Mouse (Mus musculus): ENCODE results near the gene Hmg20b. TPM values are rescaled to one million over a fixed set of nuclear protein-coding genes. Genes with fewer than 3 reads are reported as not detected.
A peak's percentile ranks its signal among the peaks of the same experiment; 100 is the strongest.

Hmg20b gene
- polyA plus RNA-seq, 1 experiment from 2014 or later = 46.5 TPM

DNA sequence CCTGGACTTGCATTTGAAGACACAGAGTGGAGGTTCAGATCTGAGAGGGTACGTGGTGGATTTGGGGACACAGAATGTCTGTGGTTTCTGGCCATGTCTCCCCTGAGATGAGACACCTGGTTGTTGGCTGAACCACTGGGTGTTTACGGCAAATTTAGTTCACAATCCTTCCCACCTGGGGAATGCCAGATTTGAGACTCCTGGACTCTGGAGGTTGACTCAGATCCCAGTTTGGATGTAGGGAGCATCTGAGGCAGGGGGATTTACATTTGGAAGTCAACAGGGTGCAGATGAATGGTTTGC, 27.0 kb upstream of the Hmg20b start:
- H3K9ac ChIP-seq = peak overlapping the region; percentile 86
- H3K4me1 ChIP-seq (replicated peaks) = peaks cover 38% of the 10 kb centered on the region
- H3K27ac ChIP-seq (replicated peaks) = no peak overlapping the region; the same call in 1 of the 2 replicates
- no peak for ATAC-seq (ENCODE audit: low read depth)
- no peaks in the 10 kb centered on the region for H3K9me3 ChIP-seq
- H3K4me2 ChIP-seq = peak overlapping the region; percentile 86
- H3K27me3 ChIP-seq = no peaks in the 10 kb centered on the region
- H3K36me3 ChIP-seq = peaks cover 28% of the 10 kb centered on the region
- 61% methylated on average over 2 of the region's 2 CpGs for WGBS
- H3K4me3 ChIP-seq = peak overlapping the region; percentile 71

DNA sequence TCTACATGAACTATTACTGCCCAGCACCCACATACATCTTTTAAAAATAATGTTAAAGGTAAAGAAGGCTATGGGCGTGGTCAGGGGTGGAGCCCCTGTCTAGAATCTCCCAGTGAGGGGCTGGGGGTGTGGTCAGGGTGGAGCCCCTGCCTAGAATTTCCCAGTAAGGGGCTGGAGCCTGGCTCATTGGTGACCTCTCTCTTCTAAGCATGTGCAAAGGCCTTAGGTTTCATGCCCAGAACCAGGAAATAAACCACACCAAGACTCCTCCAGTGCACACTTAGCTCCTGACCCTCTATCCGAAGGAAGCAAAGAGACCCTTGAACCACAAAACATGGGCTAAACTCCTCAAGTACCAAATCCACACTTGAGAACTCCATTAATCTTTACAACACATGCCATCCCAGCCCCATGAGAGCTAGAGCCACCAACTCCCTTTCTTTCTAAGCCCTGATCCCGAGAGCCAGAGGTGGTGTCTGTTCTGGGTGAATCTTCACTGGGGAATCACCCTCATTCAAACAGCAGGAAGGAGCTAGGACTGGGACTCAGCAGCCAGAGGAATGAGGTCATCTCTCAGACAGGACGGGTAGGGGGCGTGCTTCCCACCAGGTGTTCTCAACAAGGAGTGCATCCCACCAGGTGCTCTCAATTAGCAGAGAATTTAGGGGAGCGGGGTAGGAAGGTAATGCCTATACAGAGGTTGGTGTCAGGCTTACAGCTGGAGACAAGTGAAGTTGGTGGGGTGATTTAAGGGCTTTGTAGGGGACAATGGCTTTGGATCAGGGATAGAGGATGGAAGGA, 26.5 kb upstream of the Hmg20b start:
- H3K9ac ChIP-seq = peak overlapping the region; percentile 86
- peaks cover 38% of the 10 kb centered on the region for H3K4me1 ChIP-seq (replicated peaks)
- H3K36me3 ChIP-seq = peaks cover 29% of the 10 kb centered on the region
- H3K27me3 ChIP-seq = no peaks in the 10 kb centered on the region
- WGBS = 44% methylated on average over 6 of the region's 6 CpGs
- H3K4me2 ChIP-seq = peak overlapping the region; percentile 86
- H3K4me3 ChIP-seq = peak overlapping the region; percentile 71
- H3K9me3 ChIP-seq = no peaks in the 10 kb centered on the region
- ATAC-seq (ENCODE audit: low read depth) = no peak
- H3K27ac ChIP-seq (replicated peaks) = no peak overlapping the region

GRCm38 (mm10) chr10:81375322-81375721, 25.0 kb upstream of the Hmg20b start:
- Histone ChIP-seq H3K27me3 (no peaks in the 10 kb centered on the region), H3K9ac (peak overlapping the region; percentile 26; the same call in 1 of the 2 replicates), H3K4me1 (replicated peaks) (peaks cover 38% of the 10 kb centered on the region), H3K27ac (replicated peaks) (no peak overlapping the region), H3K4me3 (no peak overlapping the region), H3K4me2 (no peak overlapping the region), H3K9me3 (no peaks in the 10 kb centered on the region), H3K36me3 (peaks cover 44% of the 10 kb centered on the region)
- ATAC-seq (ENCODE audit: low read depth) = no peak
- 96% methylated on average over 10 of the region's 10 CpGs for WGBS

DNA sequence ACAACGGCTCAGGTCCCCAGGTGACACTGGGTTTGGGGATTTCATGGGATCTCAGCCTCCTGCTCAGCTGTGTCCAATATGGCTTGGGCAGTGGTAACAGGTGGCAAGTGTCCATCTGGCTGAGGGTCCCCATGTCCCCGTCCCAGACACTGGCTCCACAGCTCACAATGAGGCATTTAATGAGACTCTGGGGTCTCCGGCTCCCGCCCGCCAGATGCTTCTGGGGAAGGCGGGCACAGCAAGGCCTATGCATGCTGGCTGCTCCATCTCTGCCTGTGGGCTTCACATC, 16.9 kb upstream of the Hmg20b start:
- H3K4me2 ChIP-seq = no peak overlapping the region
- 63% methylated on average over 6 of the region's 6 CpGs for WGBS
- H3K27ac ChIP-seq (replicated peaks) = no peak overlapping the region
- ATAC-seq (ENCODE audit: low read depth) = no peak
- H3K4me3 ChIP-seq = no peak overlapping the region
- no peak overlapping the region for H3K9ac ChIP-seq
- H3K4me1 ChIP-seq (replicated peaks) = peaks cover 46% of the 10 kb centered on the region
- H3K27me3 ChIP-seq = peaks cover 32% of the 10 kb centered on the region
- peaks cover 58% of the 10 kb centered on the region for H3K36me3 ChIP-seq
- no peaks in the 10 kb centered on the region for H3K9me3 ChIP-seq

DNA sequence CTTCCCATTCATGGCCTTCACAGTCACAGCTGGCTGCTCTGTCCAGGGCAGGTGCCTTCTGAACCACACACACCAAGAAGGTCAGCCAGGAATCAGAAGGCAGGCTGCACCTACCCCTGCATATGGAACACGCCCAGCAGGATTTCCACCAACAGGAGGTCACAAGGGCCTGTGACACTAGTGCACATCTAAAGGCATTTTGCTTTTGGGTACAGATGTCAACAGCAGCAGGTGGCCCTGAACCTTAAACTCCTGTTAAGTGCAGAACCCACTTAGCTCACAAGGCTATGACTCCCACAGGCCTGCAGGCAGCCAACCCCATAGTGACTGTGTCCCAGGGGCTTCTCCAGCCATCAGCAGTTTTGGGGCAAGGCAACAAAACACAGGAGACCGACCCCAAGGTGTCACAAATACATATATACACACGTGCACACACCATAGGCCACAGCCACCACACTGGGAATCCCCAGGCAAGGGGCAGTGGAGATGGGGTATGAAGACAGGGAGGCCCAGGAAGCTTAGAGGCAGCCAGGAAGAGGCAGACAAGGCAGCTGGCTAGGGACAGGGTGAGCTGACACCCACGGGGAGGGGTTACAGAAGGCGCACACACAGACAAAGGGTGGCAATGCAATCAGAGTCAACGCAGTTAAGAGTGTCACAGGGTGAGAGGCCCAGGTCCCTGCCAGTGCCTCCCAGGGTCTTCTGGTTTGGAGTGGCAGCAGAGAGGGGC, 16.4 kb upstream of the Hmg20b start:
- H3K4me2 ChIP-seq = no peak overlapping the region
- no peaks in the 10 kb centered on the region for H3K9me3 ChIP-seq
- H3K4me1 ChIP-seq (replicated peaks) = peaks cover 46% of the 10 kb centered on the region
- H3K36me3 ChIP-seq = peaks cover 61% of the 10 kb centered on the region
- WGBS = 80% methylated on average over 6 of the region's 6 CpGs
- H3K27me3 ChIP-seq = peaks cover 32% of the 10 kb centered on the region
- no peak overlapping the region for H3K4me3 ChIP-seq
- H3K9ac ChIP-seq = no peak overlapping the region
- peak overlapping the region; percentile 38; the same call in 1 of the 2 replicates for H3K27ac ChIP-seq (replicated peaks)
- no peak for ATAC-seq (ENCODE audit: low read depth)

DNA sequence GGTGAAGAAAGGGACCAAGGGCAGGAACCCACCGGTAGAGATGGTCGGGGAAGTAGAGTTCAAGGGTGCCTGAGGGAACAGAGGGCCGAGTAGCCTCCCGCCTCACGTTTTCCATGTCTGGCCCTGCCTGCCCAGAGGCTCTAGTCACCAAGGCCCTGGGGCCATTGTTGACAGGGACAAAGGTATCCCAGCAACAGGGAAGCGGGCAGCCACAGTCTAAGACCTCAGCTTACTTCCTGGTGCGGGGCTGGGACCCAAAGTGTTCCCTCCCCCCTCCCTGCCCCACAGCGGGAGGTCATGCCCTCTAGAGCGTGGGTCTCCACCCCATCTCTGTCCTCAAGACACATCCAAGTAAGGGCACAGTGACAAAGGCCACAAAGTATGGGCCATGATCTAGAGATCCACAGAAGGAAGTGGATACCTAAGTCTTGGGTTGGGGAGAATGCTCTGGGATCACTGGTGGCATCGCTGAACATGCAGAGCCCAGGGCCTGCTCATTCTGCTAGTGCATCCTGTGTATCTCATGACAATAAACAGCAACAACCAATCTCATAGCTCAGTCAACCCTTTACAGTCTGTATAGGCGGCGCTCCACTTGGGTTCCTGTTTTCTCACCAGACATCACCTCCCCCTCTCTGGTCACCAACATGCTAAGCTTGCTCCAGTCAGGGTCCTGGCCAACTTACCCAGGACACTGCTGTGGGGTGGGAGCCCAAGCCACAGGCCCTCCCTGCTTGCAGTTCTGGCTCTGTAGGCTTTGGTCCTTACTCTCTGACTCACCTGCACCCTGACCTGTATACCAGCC, 15.6 kb upstream of the Hmg20b start, which contains the start of gene 4930404N11Rik:
4930404N11Rik (minus strand) TSS at position 145 of the 805 bp plus-strand sequence.
- Histone ChIP-seq H3K9me3 (no peaks in the 10 kb centered on the region), H3K27ac (replicated peaks) (peak within 1 kb of the TSS; percentile 38; the same call in 1 of the 2 replicates), H3K4me3 (peak within 1 kb of the TSS; percentile 23; the same call in 1 of the 2 replicates), H3K9ac (peak within 1 kb of the TSS; percentile 59; the same call in 1 of the 2 replicates), H3K36me3 (peaks cover 58% of the 10 kb centered on the region), H3K4me2 (peak within 1 kb of the TSS; percentile 50), H3K27me3 (peaks cover 32% of the 10 kb centered on the region), H3K4me1 (replicated peaks) (peaks cover 51% of the 10 kb centered on the region)
- WGBS = 20% methylated on average over 12 of the region's 12 CpGs
- ATAC-seq (ENCODE audit: low read depth) = no peak; the same call in 1 of the 2 replicates

GRCm38 (mm10) chr10:81365073-81365472, 14.8 kb upstream of the Hmg20b start:
- Histone ChIP-seq H3K4me1 (replicated peaks) (peaks cover 57% of the 10 kb centered on the region), H3K4me3 (no peak overlapping the region; the same call in 1 of the 2 replicates), H3K9me3 (no peaks in the 10 kb centered on the region), H3K4me2 (peak overlapping the region; percentile 50; the same call in 1 of the 2 replicates), H3K27me3 (peaks cover 32% of the 10 kb centered on the region), H3K9ac (peak overlapping the region; percentile 59; the same call in 1 of the 2 replicates), H3K27ac (replicated peaks) (no peak overlapping the region), H3K36me3 (peaks cover 52% of the 10 kb centered on the region)
- WGBS = 41% methylated on average over 4 of the region's 4 CpGs
- ATAC-seq (ENCODE audit: low read depth) = peak; percentile 25; the same call in 1 of the 2 replicates

- peak overlapping the region; percentile 23 for H3K4me3 ChIP-seq
- WGBS = 11% methylated on average over 28 of the region's 28 CpGs
- peaks cover 50% of the 10 kb centered on the region for H3K36me3 ChIP-seq
- H3K4me1 ChIP-seq (replicated peaks) = peaks cover 61% of the 10 kb centered on the region
- peak overlapping the region; percentile 50 for H3K4me2 ChIP-seq
- H3K27me3 ChIP-seq = peaks cover 32% of the 10 kb centered on the region
- no peaks in the 10 kb centered on the region for H3K9me3 ChIP-seq
- no peak overlapping the region for H3K27ac ChIP-seq (replicated peaks)
- ATAC-seq (ENCODE audit: low read depth) = peak; percentile 4; the same call in 1 of the 2 replicates
- H3K9ac ChIP-seq = peak overlapping the region; percentile 59
These were observed 14.4 kb upstream of the Hmg20b start for GRCm38 (mm10) chr10:81364666-81365065.

GRCm38 (mm10) chr10:81363436-81364346, 13.4 kb upstream of the Hmg20b start:
- Histone ChIP-seq H3K9me3 (no peaks in the 10 kb centered on the region), H3K27me3 (peaks cover 35% of the 10 kb centered on the region), H3K27ac (replicated peaks) (no peak overlapping the region), H3K9ac (peak overlapping the region; percentile 59), H3K4me1 (replicated peaks) (peaks cover 70% of the 10 kb centered on the region), H3K4me2 (peak overlapping the region; percentile 50), H3K36me3 (peaks cover 40% of the 10 kb centered on the region), H3K4me3 (peak overlapping the region; percentile 23)
- WGBS = 11% methylated on average over 51 of the region's 54 CpGs
- no peak for ATAC-seq (ENCODE audit: low read depth)

- WGBS = 81% methylated on average over 12 of the region's 12 CpGs
- peaks cover 80% of the 10 kb centered on the region for H3K4me1 ChIP-seq (replicated peaks)
- H3K36me3 ChIP-seq = peaks cover 27% of the 10 kb centered on the region
- no peak for ATAC-seq (ENCODE audit: low read depth)
- H3K4me3 ChIP-seq = no peak overlapping the region
- H3K9me3 ChIP-seq = no peaks in the 10 kb centered on the region
- no peak overlapping the region for H3K9ac ChIP-seq
- H3K27me3 ChIP-seq = peaks cover 38% of the 10 kb centered on the region
- no peak overlapping the region for H3K4me2 ChIP-seq
- no peak overlapping the region for H3K27ac ChIP-seq (replicated peaks)
These were observed 12.2 kb upstream of the Hmg20b start for GRCm38 (mm10) chr10:81362336-81362949.

GRCm38 (mm10) chr10:81360721-81361120, 10.4 kb upstream of the Hmg20b start:
- Histone ChIP-seq H3K9ac (peak overlapping the region; percentile 28; the same call in 1 of the 2 replicates), H3K27ac (replicated peaks) (no peak overlapping the region), H3K9me3 (no peaks in the 10 kb centered on the region), H3K36me3 (peaks cover 14% of the 10 kb centered on the region), H3K27me3 (peaks cover 41% of the 10 kb centered on the region), H3K4me2 (no peak overlapping the region), H3K4me3 (no peak overlapping the region), H3K4me1 (replicated peaks) (peaks cover 75% of the 10 kb centered on the region)
- 75% methylated on average over 8 of the region's 8 CpGs for WGBS
- no peak for ATAC-seq (ENCODE audit: low read depth)

Data from neural tube, embryonic 13.5 days (tissue).